31 mouse cellular contexts compared by ENCODE assay signal in genomic region chr14:61226151-61226550, GRCm38 (mm10). TPM values are rescaled to one million over a fixed set of nuclear protein-coding genes. Genes with fewer than 3 reads are reported as not detected.
"Had no signal": no experiment of that assay in that cellular context is flagged by ENCODE, and none has a peak within 500 bp of the region (broad histone marks: within the 10 kb centered on the region; RNA-seq: fewer than 3 reads in every experiment).

No protein-coding gene starts in this region.

- H3K36me3 ChIP-seq: heart, embryonic 10.5 days; heart, embryonic 12.5 days; hindbrain, embryonic 10.5 days; hindbrain, embryonic 12.5 days; intestine, embryonic 15.5 days; kidney, embryonic 15.5 days; limb, embryonic 10.5 days; limb, embryonic 12.5 days; liver, embryonic 12.5 days had no signal

- H3K9me3 ChIP-seq: heart, embryonic 10.5 days; heart, embryonic 12.5 days; hindbrain, embryonic 10.5 days; hindbrain, embryonic 12.5 days; intestine, embryonic 15.5 days; kidney, embryonic 15.5 days; limb, embryonic 10.5 days; limb, embryonic 12.5 days; liver, embryonic 12.5 days had no signal

- H3K27me3 ChIP-seq: heart, embryonic 12.5 days; hindbrain, embryonic 12.5 days; intestine, embryonic 15.5 days; kidney, embryonic 15.5 days; limb, embryonic 12.5 days; liver, embryonic 12.5 days had no signal

- H3K4me3 ChIP-seq: gastrocnemius, adult 2 months; heart, embryonic 10.5 days; heart, embryonic 12.5 days; hindbrain, embryonic 10.5 days; hindbrain, embryonic 12.5 days; intestine, embryonic 15.5 days; kidney, embryonic 15.5 days; layer of hippocampus, adult 2 months; left cerebral cortex, adult 2 months; limb, embryonic 10.5 days; limb, embryonic 12.5 days; liver, embryonic 12.5 days had no signal

- H3K4me1 ChIP-seq: hindbrain, embryonic 10.5 days; hindbrain, embryonic 12.5 days; intestine, embryonic 15.5 days; kidney, embryonic 15.5 days had no signal

- H3K9ac ChIP-seq: heart, embryonic 12.5 days; hindbrain, embryonic 12.5 days; hindbrain, embryonic 14.5 days; intestine, embryonic 15.5 days; kidney, embryonic 15.5 days; limb, embryonic 12.5 days; liver, embryonic 12.5 days; liver, embryonic 14.5 days had no signal

- ATAC-seq: hindbrain, embryonic 16.5 days; inflammation-experienced regulatory T-cells, adult 6 months; intestine, embryonic 15.5 days; intestine, postnatal 0 days; liver, embryonic 12.5 days had no signal

- H3K27ac ChIP-seq: gastrocnemius, adult 2 months; heart, embryonic 10.5 days; hindbrain, embryonic 10.5 days; hindbrain, embryonic 12.5 days; hindbrain, embryonic 14.5 days; intestine, embryonic 15.5 days; kidney, embryonic 15.5 days; kidney, postnatal 0 days; layer of hippocampus, adult 2 months; left cerebral cortex, adult 2 months; limb, embryonic 10.5 days; limb, embryonic 12.5 days; liver, embryonic 12.5 days; liver, embryonic 14.5 days had no signal

- DNase-seq: gastrocnemius, adult 2 months; gastrocnemius, postnatal 10 days; gastrocnemius, postnatal 25 days; heart, postnatal 10 days; heart, postnatal 4 days; kidney, adult 18-20 months; kidney, adult 9 months; kidney, postnatal 14 days; kidney, postnatal 36 days; liver; lung, adult 18-20 months had no signal

- H3K4me2 ChIP-seq: heart, embryonic 12.5 days; hindbrain, embryonic 12.5 days; hindbrain, embryonic 14.5 days; intestine, embryonic 15.5 days; kidney, embryonic 15.5 days; limb, embryonic 12.5 days; liver, embryonic 12.5 days had no signal

RNA-seq across cellular contexts. Expression of gene Sgcg, which starts 32.1 kb away (rescaled TPM):
- total RNA-seq: granulocyte monocyte progenitor cell, adult 5-6 weeks; left cerebral cortex, postnatal 14 days; left cerebral cortex, postnatal 36 days had no signal
- polyA plus RNA-seq: inflammation-experienced regulatory T-cells, adult 6 months had no signal
